Mouse (Mus musculus) forebrain, postnatal 0 days (tissue): ENCODE data around the gene Bcl9l. TPM values are rescaled to one million over a fixed set of nuclear protein-coding genes. Genes with fewer than 3 reads are reported as not detected.

Source experiments
- ATAC-seq: fragments of 200-750 bp; cut with Nextera tagmentation; 2 replicates; pipeline ENCODE4 v1.8.0; 2017; ENCODE audit warnings: mild to moderate bottlenecking, moderate library complexity
- DNase-seq: peaks from one replicate; pipeline ENCODE4 v3.0.0-alpha.2; 2015
- H3K27ac ChIP-seq: fragments of 300-500 bp; sonication (generic); 2 replicates; pipeline ENCODE4 v1.5.1; 2014; ENCODE audit warnings: low read depth, mild to moderate bottlenecking, antibody characterized with exemption, low read length, moderate library complexity, mixed read lengths
- H3K27me3 ChIP-seq: fragments of 300-500 bp; sonication (generic); 2 replicates; pipeline ENCODE4 v1.6.1; 2014; ENCODE audit warnings: mild to moderate bottlenecking, low read length, mixed read lengths; ENCODE audit not compliant: insufficient read depth
- H3K36me3 ChIP-seq: fragments of 300-500 bp; sonication (generic); 2 replicates; pipeline ENCODE4 v1.6.1; 2014; ENCODE audit warnings: mild to moderate bottlenecking, moderate library complexity; ENCODE audit not compliant: insufficient read depth
- H3K4me1 ChIP-seq: fragments of 300-500 bp; sonication (generic); 2 replicates; pipeline ENCODE4 v1.6.1; 2014; ENCODE audit warnings: antibody characterized with exemption; ENCODE audit not compliant: insufficient read depth
- H3K4me2 ChIP-seq: fragments of 300-500 bp; sonication (generic); 2 replicates; pipeline ENCODE4 v1.6.1; 2014; ENCODE audit warnings: low read depth, mild to moderate bottlenecking, moderate library complexity
- H3K4me3 ChIP-seq: fragments of 300-500 bp; sonication (generic); 2 replicates; pipeline ENCODE4 v1.5.1; 2014; ENCODE audit warnings: low read depth, low read length, mixed read lengths
- H3K9ac ChIP-seq: fragments of 300-500 bp; sonication (generic); 2 replicates; pipeline ENCODE4 v1.6.1; 2014; ENCODE audit warnings: mild to moderate bottlenecking
- H3K9me3 ChIP-seq: fragments of 300-500 bp; sonication (generic); 2 replicates; pipeline ENCODE4 v1.6.1; 2016; ENCODE audit warnings: low read length
- CTCF ChIP-seq: sonication (generic); IDR thresholded peaks from 2 replicates; pipeline ENCODE4 v1.5.1; 2016; ENCODE audit warnings: antibody characterized with exemption, control low read depth, low read depth
- WGBS: fragments of 180-500 bp; shearing (Covaris S2); extraction: QIAGEN DNeasy Blood & Tissue Kit; methylation state at CpG from one replicate; pipeline ENCODE4 v1.1.7; 2014; 5-methylcytosine and 5-hydroxymethylcytosine counted together
- polyA plus RNA-seq: library from polyadenylated mRNA; unstranded; fragments of >200 nt; fragmentation: Nextera tagmentation; extraction: Ambion mirVana; gene quantifications from 2 replicates; pipeline ENCODE4 v1.2.1, GENCODE M21; 2015
- total RNA-seq: library from RNA; depleted of rRNA; stranded (reverse); fragments of >200 nt; gene quantifications from 2 replicates; pipeline ENCODE4 v1.2.3, GENCODE M21; 2014

Bcl9l gene
- total and polyA plus RNA-seq, 2 experiments from 2014 or later: 13.0 to 38.7 TPM

DNA sequence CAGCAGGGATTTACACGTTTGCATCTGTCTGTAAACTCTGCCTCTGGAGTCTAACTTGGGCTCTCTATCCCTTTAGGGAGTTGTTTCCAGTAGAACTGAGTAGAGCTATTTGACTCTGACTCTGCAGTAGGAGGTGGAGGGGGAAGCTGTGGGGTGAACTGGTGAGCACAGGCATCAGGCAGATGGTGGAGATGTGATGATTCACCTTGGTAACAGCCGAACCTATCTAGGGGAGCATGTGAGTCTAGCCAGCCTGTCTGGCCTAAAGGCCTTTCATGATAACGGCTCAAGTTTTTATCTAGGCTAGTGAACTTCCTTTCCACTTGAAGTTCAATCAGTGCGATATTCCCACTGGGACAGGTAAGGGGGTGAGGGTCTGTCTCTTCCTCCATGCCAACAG lies 34.7 kb downstream of the Bcl9l start:
- WGBS: 74% methylated on average over 4 of the region's 4 CpGs
- DNase-seq (no peak), ATAC-seq (no peak)
- Histone ChIP-seq H3K4me3 (no peak overlapping the region), H3K4me1 (no peaks in the 10 kb centered on the region; the same call in 1 of the 2 replicates), H3K27ac (no peak overlapping the region), H3K9me3 (no peaks in the 10 kb centered on the region), H3K9ac (no peak overlapping the region), H3K36me3 (no peaks in the 10 kb centered on the region), H3K27me3 (no peaks in the 10 kb centered on the region), H3K4me2 (no peak overlapping the region)
- TF ChIP-seq CTCF: no peak

- ATAC-seq (peak; percentile 14), DNase-seq (peak; percentile 68)
- Histone ChIP-seq H3K9me3 (no peaks in the 10 kb centered on the region), H3K4me3 (no peak overlapping the region), H3K4me2 (no peak overlapping the region), H3K27ac (no peak overlapping the region), H3K9ac (no peak overlapping the region), H3K4me1 (no peaks in the 10 kb centered on the region; the same call in 1 of the 2 replicates), H3K36me3 (no peaks in the 10 kb centered on the region), H3K27me3 (no peaks in the 10 kb centered on the region)
- TF ChIP-seq CTCF: no peak
- WGBS: 39% methylated on average over 7 of the region's 7 CpGs
These were observed 35.4 kb downstream of the Bcl9l start for GRCm38 (mm10) chr9:44518068-44518467.

- no peaks in the 10 kb centered on the region for H3K9me3 ChIP-seq
- no peak for DNase-seq
These were observed 39.3 kb downstream of the Bcl9l start for GRCm38 (mm10) chr9:44521927-44522326.

DNA sequence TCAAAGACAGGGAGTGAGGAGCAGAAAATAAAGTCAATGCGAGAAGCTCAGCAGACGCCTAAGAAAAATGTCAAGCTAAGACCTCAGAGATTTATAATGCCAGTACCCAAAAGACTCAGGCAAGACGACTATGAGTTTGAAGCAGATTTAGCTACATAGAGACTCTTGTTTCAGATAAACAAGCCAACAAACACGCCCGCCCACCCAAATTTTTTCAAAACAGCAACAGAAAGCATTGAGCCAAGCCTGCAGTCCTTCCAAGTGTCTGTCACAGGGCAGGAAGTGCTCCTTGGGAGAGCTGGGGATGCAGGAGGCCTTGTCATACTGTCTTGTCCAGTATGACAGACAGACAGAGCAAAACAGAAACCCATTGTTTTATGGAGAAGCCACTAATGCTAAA lies 41.1 kb downstream of the Bcl9l start:
- DNase-seq (no peak), ATAC-seq (no peak)
- 83% methylated on average over 5 of the region's 5 CpGs for WGBS
- no peaks in the 10 kb centered on the region for H3K27me3 ChIP-seq
- no peak for TF ChIP-seq CTCF
- no peak overlapping the region for H3K4me2 ChIP-seq
- H3K9ac ChIP-seq: no peak overlapping the region
- H3K9me3 ChIP-seq: no peaks in the 10 kb centered on the region
- no peaks in the 10 kb centered on the region for H3K4me1 ChIP-seq
- H3K27ac ChIP-seq: no peak overlapping the region
- no peak overlapping the region for H3K4me3 ChIP-seq
- no peaks in the 10 kb centered on the region for H3K36me3 ChIP-seq

More at GRCm38 (mm10) chr9:44521927-44522326, 39.3 kb downstream of the Bcl9l start:
- WGBS: 82% methylated on average over 10 of the region's 10 CpGs
- H3K4me3 ChIP-seq: no peak overlapping the region
- no peak for TF ChIP-seq CTCF
- H3K27me3 ChIP-seq: no peaks in the 10 kb centered on the region
- H3K4me2 ChIP-seq: no peak overlapping the region
- no peak overlapping the region for H3K27ac ChIP-seq
- no peak overlapping the region for H3K9ac ChIP-seq
- H3K36me3 ChIP-seq: no peaks in the 10 kb centered on the region
- H3K4me1 ChIP-seq: no peaks in the 10 kb centered on the region; the same call in 1 of the 2 replicates
- ATAC-seq: no peak

DNA sequence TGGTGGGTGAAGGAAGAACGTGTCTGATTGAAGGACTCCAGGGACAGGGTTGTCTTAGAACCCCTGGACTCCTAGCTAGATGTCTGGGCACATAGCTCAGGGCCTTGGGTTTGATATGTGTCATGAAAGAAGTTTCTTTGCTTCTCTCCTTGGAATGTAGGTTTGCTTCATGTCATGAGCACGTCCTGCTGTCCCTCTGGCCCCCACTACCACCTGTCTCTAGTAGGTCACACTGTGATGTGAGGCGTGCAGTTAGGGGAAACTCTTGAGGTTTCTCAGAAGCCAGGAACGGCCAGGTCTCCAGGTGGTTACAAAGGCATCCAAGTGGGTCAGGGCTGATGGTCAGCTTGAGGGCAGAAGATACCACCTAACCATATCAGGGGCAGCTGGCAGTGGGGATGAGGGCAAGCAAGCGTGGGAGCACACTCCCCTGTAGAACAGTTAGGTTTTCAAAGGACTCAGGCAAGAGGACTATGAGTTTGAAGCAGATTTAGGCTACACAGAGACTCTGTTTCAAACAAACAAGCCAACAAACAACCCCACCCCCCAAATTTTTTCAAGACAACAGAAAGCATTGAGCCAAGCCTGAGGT lies 41.7 kb downstream of the Bcl9l start:
- Histone ChIP-seq H3K27me3 (no peaks in the 10 kb centered on the region), H3K4me2 (no peak overlapping the region), H3K36me3 (no peaks in the 10 kb centered on the region), H3K9ac (no peak overlapping the region), H3K27ac (no peak overlapping the region), H3K9me3 (no peaks in the 10 kb centered on the region), H3K4me3 (no peak overlapping the region), H3K4me1 (no peaks in the 10 kb centered on the region)
- TF ChIP-seq CTCF: no peak
- no peak for DNase-seq
- ATAC-seq: no peak
- 76% methylated on average over 5 of the region's 5 CpGs for WGBS

- no peak for TF ChIP-seq CTCF
- WGBS: 77% methylated on average over 3 of the region's 3 CpGs
These were observed 42.4 kb downstream of the Bcl9l start for GRCm38 (mm10) chr9:44525001-44525400.

DNA sequence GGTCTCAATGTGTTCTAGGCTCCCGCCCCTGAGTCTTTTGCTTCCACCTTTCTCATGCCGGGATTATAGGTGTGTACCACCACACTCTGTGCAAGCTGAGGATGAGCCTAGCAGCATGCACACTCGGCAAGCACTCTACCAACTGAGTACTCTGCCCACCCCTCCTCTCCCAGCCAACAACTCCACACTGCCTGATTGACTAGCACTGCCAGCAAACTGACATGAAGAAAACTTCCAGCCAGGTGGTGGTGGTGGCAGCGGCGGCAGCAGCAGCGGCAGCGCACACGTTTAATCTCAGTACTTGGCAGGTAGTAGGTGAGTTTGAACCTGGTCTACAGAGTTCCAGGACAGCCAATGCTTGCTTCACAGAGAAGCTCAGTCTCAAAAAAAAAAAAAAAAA lies 43.0 kb downstream of the Bcl9l start:
- Histone ChIP-seq H3K4me3 (no peak overlapping the region), H3K36me3 (no peaks in the 10 kb centered on the region), H3K4me1 (no peaks in the 10 kb centered on the region), H3K27me3 (no peaks in the 10 kb centered on the region), H3K27ac (no peak overlapping the region), H3K9ac (no peak overlapping the region), H3K4me2 (no peak overlapping the region), H3K9me3 (no peaks in the 10 kb centered on the region)
- 88% methylated on average over 8 of the region's 8 CpGs for WGBS
- ATAC-seq (no peak), DNase-seq (no peak)
- TF ChIP-seq CTCF: no peak

More at GRCm38 (mm10) chr9:44525001-44525400, 42.4 kb downstream of the Bcl9l start:
- DNase-seq (no peak), ATAC-seq (no peak)
- Histone ChIP-seq H3K9ac (no peak overlapping the region), H3K4me3 (no peak overlapping the region), H3K4me1 (no peaks in the 10 kb centered on the region), H3K36me3 (no peaks in the 10 kb centered on the region), H3K4me2 (no peak overlapping the region), H3K27ac (no peak overlapping the region), H3K9me3 (no peaks in the 10 kb centered on the region), H3K27me3 (no peaks in the 10 kb centered on the region)
